Mouse (Mus musculus): ENCODE data around the gene Gm45213. TPM values are rescaled to one million over a fixed set of nuclear protein-coding genes. Genes with fewer than 3 reads are reported as not detected.

Gm45213 gene
- polyA plus RNA-seq, 1 experiment from 2014 or later = not detected

- Histone ChIP-seq H3K9me3 (no peaks in the 10 kb centered on the region), H3K27me3 (replicated peaks; ENCODE audit: low read depth, poor library complexity, severe bottlenecking) (no peaks in the 10 kb centered on the region), H3K27ac (replicated peaks) (no peak overlapping the region), H3K36me3 (replicated peaks) (peaks cover 37% of the 10 kb centered on the region), H3K4me1 (no peaks in the 10 kb centered on the region), H3K4me3 (no peak overlapping the region)
- 78% methylated on average over 5 of the region's 5 CpGs for WGBS
- no peak for DNase-seq (ENCODE audit: low spot score)
These were observed 50.7 kb downstream of the Gm45213 start for GRCm38 (mm10) chr7:66094141-66094540.

- Histone ChIP-seq H3K4me1 (no peaks in the 10 kb centered on the region), H3K9me3 (no peaks in the 10 kb centered on the region), H3K36me3 (replicated peaks) (no peaks in the 10 kb centered on the region), H3K4me3 (no peak overlapping the region), H3K27ac (replicated peaks) (no peak overlapping the region), H3K27me3 (replicated peaks; ENCODE audit: low read depth, poor library complexity, severe bottlenecking) (no peaks in the 10 kb centered on the region)
- 87% methylated on average over 7 of the region's 7 CpGs for WGBS
- no peak for DNase-seq (ENCODE audit: low spot score)
These were observed 55.4 kb downstream of the Gm45213 start for GRCm38 (mm10) chr7:66098803-66099202.

GRCm38 (mm10) chr7:66101866-66102265 lies 58.5 kb downstream of the Gm45213 start:
- no peak overlapping the region for H3K27ac ChIP-seq (replicated peaks)
- 6% methylated on average over 4 of the region's 4 CpGs for WGBS
- DNase-seq (ENCODE audit: low spot score) = no peak
- H3K27me3 ChIP-seq (replicated peaks; ENCODE audit: low read depth, poor library complexity, severe bottlenecking) = no peaks in the 10 kb centered on the region
- H3K4me3 ChIP-seq = no peak overlapping the region
- H3K9me3 ChIP-seq = no peaks in the 10 kb centered on the region
- H3K36me3 ChIP-seq (replicated peaks) = no peaks in the 10 kb centered on the region
- H3K4me1 ChIP-seq = no peaks in the 10 kb centered on the region

- H3K27ac ChIP-seq (replicated peaks) = no peak overlapping the region
- H3K4me1 ChIP-seq = peaks cover 6% of the 10 kb centered on the region; the same call in 1 of the 2 replicates
- no peaks in the 10 kb centered on the region for H3K27me3 ChIP-seq (replicated peaks; ENCODE audit: low read depth, poor library complexity, severe bottlenecking)
- no peak for DNase-seq (ENCODE audit: low spot score)
- no peaks in the 10 kb centered on the region for H3K9me3 ChIP-seq
- H3K4me3 ChIP-seq = no peak overlapping the region
- 88% methylated on average over 5 of the region's 5 CpGs for WGBS
- H3K36me3 ChIP-seq (replicated peaks) = no peaks in the 10 kb centered on the region
These were observed 61.1 kb downstream of the Gm45213 start for GRCm38 (mm10) chr7:66104531-66104930.

- 73% methylated on average over 4 of the region's 4 CpGs for whole genome bisulfite sequencing
- H3K36me3 ChIP-seq (replicated peaks) = no peaks in the 10 kb centered on the region
- no peak for DNase-seq (ENCODE audit: low spot score)
These were observed 62.4 kb downstream of the Gm45213 start for GRCm38 (mm10) chr7:66105771-66106170.

GRCm38 (mm10) chr7:66106581-66107056 lies 63.2 kb downstream of the Gm45213 start:
- no peak overlapping the region for H3K27ac ChIP-seq (replicated peaks)
- H3K36me3 ChIP-seq (replicated peaks) = no peaks in the 10 kb centered on the region
- no peaks in the 10 kb centered on the region for H3K9me3 ChIP-seq
- no peak for DNase-seq (ENCODE audit: low spot score)
- H3K27me3 ChIP-seq (replicated peaks; ENCODE audit: low read depth, poor library complexity, severe bottlenecking) = no peaks in the 10 kb centered on the region
- H3K4me3 ChIP-seq = no peak overlapping the region
- 76% methylated on average over 7 of the region's 7 CpGs for WGBS
- H3K4me1 ChIP-seq = peaks cover 17% of the 10 kb centered on the region

More at GRCm38 (mm10) chr7:66105771-66106170, 62.4 kb downstream of the Gm45213 start:
- H3K27ac ChIP-seq (replicated peaks) = no peak overlapping the region
- H3K9me3 ChIP-seq = no peaks in the 10 kb centered on the region
- H3K4me3 ChIP-seq = no peak overlapping the region
- peaks cover 9% of the 10 kb centered on the region for H3K4me1 ChIP-seq
- no peaks in the 10 kb centered on the region for H3K27me3 ChIP-seq (replicated peaks; ENCODE audit: low read depth, poor library complexity, severe bottlenecking)

GRCm38 (mm10) chr7:66107206-66107605 lies 63.8 kb downstream of the Gm45213 start:
- Histone ChIP-seq H3K9me3 (no peaks in the 10 kb centered on the region), H3K4me3 (no peak overlapping the region), H3K4me1 (peaks cover 20% of the 10 kb centered on the region), H3K27ac (replicated peaks) (no peak overlapping the region), H3K36me3 (replicated peaks) (no peaks in the 10 kb centered on the region), H3K27me3 (replicated peaks; ENCODE audit: low read depth, poor library complexity, severe bottlenecking) (no peaks in the 10 kb centered on the region)
- 79% methylated on average over 11 of the region's 11 CpGs for WGBS
- no peak for DNase-seq (ENCODE audit: low spot score)

- Histone ChIP-seq H3K4me3 (no peak overlapping the region), H3K27ac (replicated peaks) (no peak overlapping the region), H3K9me3 (no peaks in the 10 kb centered on the region), H3K36me3 (replicated peaks) (peaks cover 4% of the 10 kb centered on the region; the same call in 1 of the 2 replicates), H3K4me1 (peaks cover 23% of the 10 kb centered on the region), H3K27me3 (replicated peaks; ENCODE audit: low read depth, poor library complexity, severe bottlenecking) (no peaks in the 10 kb centered on the region)
- DNase-seq (ENCODE audit: low spot score) = peak; percentile 38
- WGBS = 14% methylated on average over 7 of the region's 7 CpGs
These were observed 64.5 kb downstream of the Gm45213 start for GRCm38 (mm10) chr7:66107930-66108329.

- 3% methylated on average over 123 of the region's 123 CpGs for WGBS
- H3K9me3 ChIP-seq = no peaks in the 10 kb centered on the region
- peak within 1 kb of the TSS; percentile 96 for H3K27ac ChIP-seq (replicated peaks)
- peaks cover 29% of the 10 kb centered on the region for H3K4me1 ChIP-seq
- peaks cover 9% of the 10 kb centered on the region for H3K36me3 ChIP-seq (replicated peaks)
- H3K27me3 ChIP-seq (replicated peaks; ENCODE audit: low read depth, poor library complexity, severe bottlenecking) = no peaks in the 10 kb centered on the region
- H3K4me3 ChIP-seq = peak within 1 kb of the TSS; percentile 98
- peak; percentile 93 for DNase-seq (ENCODE audit: low spot score)
These were observed 65.8 kb downstream of the Gm45213 start, which contains the start of gene Chsy1 for GRCm38 (mm10) chr7:66108961-66109854. Gene Chsy1 (plus strand): TSS chr7:66109515.

GRCm38 (mm10) chr7:66109855-66110635 lies 66.6 kb downstream of the Gm45213 start:
- Histone ChIP-seq H3K9me3 (no peaks in the 10 kb centered on the region), H3K36me3 (replicated peaks) (peaks cover 17% of the 10 kb centered on the region), H3K27ac (replicated peaks) (peak overlapping the region; percentile 96), H3K4me3 (peak overlapping the region; percentile 98), H3K27me3 (replicated peaks; ENCODE audit: low read depth, poor library complexity, severe bottlenecking) (no peaks in the 10 kb centered on the region), H3K4me1 (peaks cover 35% of the 10 kb centered on the region)
- peak; percentile 68 for DNase-seq (ENCODE audit: low spot score)
- under 1% methylated on average over 77 of the region's 77 CpGs for WGBS

- Histone ChIP-seq H3K27me3 (replicated peaks; ENCODE audit: low read depth, poor library complexity, severe bottlenecking) (no peaks in the 10 kb centered on the region), H3K27ac (replicated peaks) (peak overlapping the region; percentile 96), H3K4me3 (peak overlapping the region; percentile 98), H3K36me3 (replicated peaks) (peaks cover 19% of the 10 kb centered on the region), H3K9me3 (no peaks in the 10 kb centered on the region), H3K4me1 (peaks cover 41% of the 10 kb centered on the region)
- WGBS = 6% methylated on average over 10 of the region's 10 CpGs
- peak; percentile 39 for DNase-seq (ENCODE audit: low spot score)
These were observed 67.3 kb downstream of the Gm45213 start for GRCm38 (mm10) chr7:66110636-66111112.

GRCm38 (mm10) chr7:66111211-66111610 lies 67.8 kb downstream of the Gm45213 start:
- no peaks in the 10 kb centered on the region for H3K9me3 ChIP-seq
- no peaks in the 10 kb centered on the region for H3K27me3 ChIP-seq (replicated peaks; ENCODE audit: low read depth, poor library complexity, severe bottlenecking)
- H3K4me1 ChIP-seq = peaks cover 47% of the 10 kb centered on the region
- DNase-seq (ENCODE audit: low spot score) = no peak
- peak overlapping the region; percentile 96 for H3K27ac ChIP-seq (replicated peaks)
- peaks cover 19% of the 10 kb centered on the region for H3K36me3 ChIP-seq (replicated peaks)
- H3K4me3 ChIP-seq = peak overlapping the region; percentile 98
- WGBS = 65% methylated on average over 10 of the region's 10 CpGs
